Mouse (Mus musculus) hindbrain, embryonic 12.5 days (tissue): Measurements from ENCODE around the gene Zscan22. TPM values are rescaled to one million over a fixed set of nuclear protein-coding genes. Genes with fewer than 3 reads are reported as not detected.
A peak's percentile ranks its signal among the peaks of the same experiment; 100 is the strongest.
"Not testable (repeated sequence)": the region's sequence is repeated elsewhere in the genome, so short reads cannot be mapped to it uniquely, and the experiment has no call there.

ENCODE experiments used
- ATAC-seq: fragments of 200-750 bp; cut with Nextera tagmentation; 2 replicates; pipeline ENCODE4 v1.8.0; 2017; ENCODE audit warnings: moderate TSS enrichment; ENCODE audit not compliant: low FRiP score
- H3K27ac ChIP-seq: fragments of 300-500 bp; sonication (generic); 2 replicates; pipeline ENCODE4 v1.5.1; 2016; ENCODE audit warnings: mild to moderate bottlenecking
- H3K27me3 ChIP-seq: fragments of 300-500 bp; sonication (generic); 2 replicates; pipeline ENCODE4 v1.6.1; 2016; ENCODE audit warnings: mild to moderate bottlenecking
- H3K36me3 ChIP-seq: fragments of 300-500 bp; sonication (generic); 2 replicates; pipeline ENCODE4 v1.6.1; 2016; ENCODE audit warnings: mild to moderate bottlenecking
- H3K4me1 ChIP-seq: fragments of 300-500 bp; sonication (generic); 2 replicates; pipeline ENCODE4 v1.6.1; 2016
- H3K4me2 ChIP-seq: fragments of 300-500 bp; sonication (generic); replicated peaks from 2 replicates; pipeline ENCODE4 v1.6.1; 2016; ENCODE audit warnings: mild to moderate bottlenecking
- H3K4me3 ChIP-seq: fragments of 300-500 bp; sonication (generic); 2 replicates; pipeline ENCODE4 v1.5.1; 2016; ENCODE audit warnings: mild to moderate bottlenecking
- H3K9ac ChIP-seq: fragments of 300-500 bp; sonication (generic); 2 replicates; pipeline ENCODE4 v1.6.1; 2016; ENCODE audit warnings: mild to moderate bottlenecking, moderate library complexity
- H3K9me3 ChIP-seq: fragments of 300-500 bp; sonication (generic); replicated peaks from 2 replicates; pipeline ENCODE4 v1.6.1; 2016; ENCODE audit warnings: mild to moderate bottlenecking
- WGBS: fragments of 180-500 bp; shearing (Covaris S2); methylation state at CpG from one replicate; pipeline ENCODE4 v1.1.7; 2016; 5-methylcytosine and 5-hydroxymethylcytosine counted together
- polyA plus RNA-seq: library from polyadenylated mRNA; unstranded; fragments of >200 nt; fragmentation: Nextera tagmentation; extraction: Ambion mirVana; gene quantifications from 2 replicates; pipeline ENCODE4 v1.2.1, GENCODE M21; 2016

The Zscan22 gene
- polyA plus RNA-seq, 1 experiment from 2014 or later, result 13.0 TPM

DNA sequence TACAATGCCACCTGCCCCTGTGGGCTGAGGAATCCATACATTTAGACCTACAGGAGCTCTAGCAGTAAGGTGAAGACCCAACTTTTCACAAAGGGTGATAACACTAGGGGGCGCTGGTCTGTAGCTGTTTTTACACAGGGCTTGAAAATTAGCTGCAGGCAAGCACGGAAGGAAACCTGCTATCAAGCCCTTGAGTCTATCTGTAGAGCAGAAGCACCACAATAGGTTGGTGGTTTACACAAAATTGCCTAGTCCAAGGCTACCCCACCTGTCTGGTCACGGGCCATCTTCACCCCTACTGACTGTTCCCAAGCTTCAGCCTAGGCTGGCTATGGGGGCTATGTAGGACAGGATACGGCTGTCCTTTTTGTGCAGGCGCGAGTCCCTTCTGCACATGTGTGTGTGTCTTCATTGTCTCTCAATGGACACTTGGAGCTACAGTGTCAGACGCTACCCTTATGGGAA, 11.9 kb downstream of the Zscan22 start:
- H3K9me3 ChIP-seq, result no peaks in the 10 kb centered on the region
- peak; percentile 51 for ATAC-seq
- peak overlapping the region; percentile 54 for H3K4me2 ChIP-seq
- 40% methylated on average over 7 of the region's 7 CpGs for WGBS
- peak overlapping the region; percentile 59; the same call in 1 of the 2 replicates for H3K9ac ChIP-seq
- H3K27ac ChIP-seq, result peak overlapping the region; percentile 89
- peaks cover 35% of the 10 kb centered on the region for H3K36me3 ChIP-seq
- H3K4me1 ChIP-seq, result peaks cover 4% of the 10 kb centered on the region; the same call in 1 of the 2 replicates
- H3K27me3 ChIP-seq, result no peaks in the 10 kb centered on the region
- peak overlapping the region; percentile 42 for H3K4me3 ChIP-seq

DNA sequence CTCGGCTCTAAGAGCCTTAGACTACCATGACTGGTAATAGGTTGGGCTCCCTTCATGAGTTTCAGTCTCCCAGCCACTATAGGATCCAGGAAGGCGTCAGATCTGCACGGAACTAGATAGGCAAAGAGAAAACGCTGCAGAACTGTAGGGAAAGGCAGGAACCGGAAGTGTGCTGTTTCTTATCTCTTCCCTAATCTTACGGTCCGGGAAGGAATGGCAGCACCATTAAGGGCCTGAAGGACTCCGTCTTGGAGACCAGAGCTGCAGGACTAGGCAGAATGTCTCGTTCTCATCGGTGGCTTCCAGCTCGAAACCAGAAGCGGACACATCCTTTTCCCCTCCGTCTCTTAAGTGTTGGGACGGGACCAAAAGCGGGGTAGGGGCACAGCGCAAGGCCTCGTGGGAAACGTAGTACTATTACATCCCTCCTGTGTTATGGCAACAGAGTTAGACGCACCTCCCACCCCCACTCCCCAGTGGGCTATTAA, 12.6 kb downstream of the Zscan22 start:
- H3K9me3 ChIP-seq, result no peaks in the 10 kb centered on the region
- H3K4me3 ChIP-seq, result peak overlapping the region; percentile 42
- H3K27ac ChIP-seq, result peak overlapping the region; percentile 89
- no peaks in the 10 kb centered on the region for H3K27me3 ChIP-seq
- ATAC-seq, result peak; percentile 83
- H3K4me1 ChIP-seq, result peaks cover 4% of the 10 kb centered on the region; the same call in 1 of the 2 replicates
- peaks cover 31% of the 10 kb centered on the region for H3K36me3 ChIP-seq
- peak overlapping the region; percentile 54 for H3K4me2 ChIP-seq
- H3K9ac ChIP-seq, result peak overlapping the region; percentile 59
- 7% methylated on average over 19 of the region's 19 CpGs for WGBS

DNA sequence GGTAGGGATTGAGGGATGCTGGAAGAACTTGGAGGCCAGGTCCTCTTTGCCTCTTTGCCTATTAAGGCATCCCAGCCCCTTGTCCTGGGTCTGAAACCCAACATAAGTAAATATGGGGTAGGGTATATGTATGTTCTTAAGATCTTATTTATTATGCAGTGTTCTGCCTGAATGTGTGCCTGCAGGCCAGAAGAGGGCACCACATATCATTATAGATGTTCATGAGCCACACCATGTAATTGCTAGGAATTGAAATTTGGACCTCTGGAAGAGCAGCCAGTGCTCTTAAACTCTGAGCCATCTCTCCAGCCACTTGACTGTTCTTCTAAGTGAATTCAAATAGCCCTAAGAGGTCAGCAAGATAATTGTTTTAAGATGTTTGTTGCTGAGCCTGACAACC, 15.9 kb downstream of the Zscan22 start:
- peaks cover 5% of the 10 kb centered on the region; the same call in 1 of the 2 replicates for H3K36me3 ChIP-seq
- no peaks in the 10 kb centered on the region for H3K9me3 ChIP-seq
- H3K27ac ChIP-seq, result no peak overlapping the region
- no peaks in the 10 kb centered on the region for H3K27me3 ChIP-seq
- H3K4me3 ChIP-seq, result no peak overlapping the region
- H3K4me2 ChIP-seq, result no peak overlapping the region
- no peak overlapping the region for H3K9ac ChIP-seq
- H3K4me1 ChIP-seq, result peaks cover 4% of the 10 kb centered on the region; the same call in 1 of the 2 replicates
- no peak for ATAC-seq

DNA sequence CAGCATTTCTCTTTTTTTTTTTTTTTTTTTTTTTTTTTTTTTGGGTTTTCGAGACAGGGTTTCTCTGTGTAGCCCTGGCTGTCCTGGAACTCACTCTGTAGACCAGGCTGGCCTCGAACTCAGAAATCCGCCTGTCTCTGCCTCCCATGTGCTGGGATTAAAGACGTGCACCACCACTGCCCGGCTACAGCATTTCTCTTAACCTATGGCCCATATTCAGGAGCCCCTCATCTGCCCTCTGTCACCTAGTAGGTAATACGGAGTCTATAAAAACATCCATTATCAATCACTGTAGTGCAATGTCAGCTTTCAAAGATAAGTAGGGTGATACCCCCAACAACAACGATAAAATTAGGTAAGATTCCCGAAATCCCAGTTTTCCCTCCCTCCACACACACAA, 22.9 kb downstream of the Zscan22 start:
- not testable (repeated sequence) for H3K9ac ChIP-seq, H3K4me3 ChIP-seq, H3K4me1 ChIP-seq, H3K9me3 ChIP-seq, H3K27ac ChIP-seq, ATAC-seq, H3K27me3 ChIP-seq
- 89% methylated on average over 7 of the region's 8 CpGs for WGBS
- peaks cover 24% of the 10 kb centered on the region for H3K36me3 ChIP-seq
- 0 out of 2 replicates have a peak overlapping the region, but pooled peaks have one; percentile 80 for H3K4me2 ChIP-seq

DNA sequence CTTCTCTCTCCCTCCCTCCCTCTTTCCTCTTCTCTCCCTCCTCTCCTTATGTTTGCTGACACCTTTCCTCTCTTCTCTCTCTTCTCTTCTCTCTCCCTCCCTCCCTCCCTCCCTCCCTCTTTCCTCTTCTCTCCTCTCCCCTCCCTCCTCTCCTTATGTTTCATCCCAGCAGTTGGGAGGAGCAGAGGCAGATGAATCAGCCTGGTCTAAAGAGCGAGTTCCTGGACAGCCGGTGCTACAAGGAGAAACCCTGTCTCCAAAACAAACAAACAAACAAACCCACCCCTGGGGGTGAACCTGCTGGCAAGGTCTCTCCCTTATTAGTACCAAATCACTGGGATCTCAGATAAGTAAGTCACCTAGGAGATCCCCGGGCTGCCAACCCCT, 23.7 kb downstream of the Zscan22 start:
- Histone ChIP-seq H3K4me2 (peak overlapping the region; percentile 80), H3K36me3 (peaks cover 32% of the 10 kb centered on the region), H3K9ac (peak overlapping the region; percentile 86), H3K9me3 (no peaks in the 10 kb centered on the region), H3K4me3 (peak overlapping the region; percentile 60), H3K27ac (peak overlapping the region; percentile 93), H3K4me1 (peaks cover 10% of the 10 kb centered on the region), H3K27me3 (peaks cover 11% of the 10 kb centered on the region)
- ATAC-seq, result no peak; the same call in 1 of the 2 replicates
- WGBS, result 2% methylated on average over 3 of the region's 3 CpGs

DNA sequence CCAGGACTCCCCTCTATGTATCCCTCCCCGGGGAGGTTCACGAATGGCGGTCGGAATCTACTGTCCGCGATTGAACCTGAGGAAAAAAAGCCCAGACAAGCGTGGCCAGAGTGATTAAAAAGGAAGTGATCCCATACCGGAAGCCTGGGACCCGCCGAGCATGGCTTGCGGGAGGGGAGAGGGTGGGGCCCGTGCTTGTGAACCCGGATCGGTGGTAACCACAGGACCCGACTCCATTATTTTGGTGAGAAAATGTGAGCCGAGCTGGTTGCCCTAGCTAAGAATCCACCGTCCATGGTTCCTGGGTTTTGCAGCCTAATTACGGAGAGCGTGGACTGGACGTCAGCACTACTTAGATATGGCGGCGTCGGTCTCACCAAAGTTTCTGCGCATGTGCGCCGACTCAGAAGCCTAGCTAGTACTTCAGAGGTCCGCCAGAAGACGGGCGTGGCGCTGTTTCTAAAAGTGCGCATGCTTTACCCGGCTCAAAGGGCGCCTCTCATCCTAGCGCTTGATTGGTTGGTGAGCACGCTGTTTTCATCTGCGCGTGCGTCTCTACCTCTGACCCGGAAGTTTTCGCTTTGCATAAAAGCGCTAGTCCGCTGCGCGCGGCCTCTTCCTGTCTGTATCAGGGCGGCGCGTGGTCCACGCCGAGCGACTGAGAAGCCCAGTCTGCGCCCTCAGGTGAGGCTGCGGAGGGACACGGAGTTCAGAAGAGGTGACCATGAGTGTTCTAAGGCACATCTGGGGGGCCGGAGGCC, 24.3 kb downstream of the Zscan22 start, which contains the start of gene Rps5:
Rps5 (plus strand) TSS at position 586 of the 761 bp plus-strand sequence.
- H3K4me1 ChIP-seq, result peaks cover 10% of the 10 kb centered on the region
- H3K9me3 ChIP-seq, result no peaks in the 10 kb centered on the region
- ATAC-seq, result peak; percentile 98
- WGBS, result under 1% methylated on average over 55 of the region's 55 CpGs
- H3K9ac ChIP-seq, result peak within 1 kb of the TSS; percentile 86
- peak within 1 kb of the TSS; percentile 91 for H3K4me2 ChIP-seq
- peak within 1 kb of the TSS; percentile 93 for H3K27ac ChIP-seq
- peak within 1 kb of the TSS; percentile 60 for H3K4me3 ChIP-seq
- peaks cover 17% of the 10 kb centered on the region for H3K27me3 ChIP-seq
- peaks cover 38% of the 10 kb centered on the region for H3K36me3 ChIP-seq

DNA sequence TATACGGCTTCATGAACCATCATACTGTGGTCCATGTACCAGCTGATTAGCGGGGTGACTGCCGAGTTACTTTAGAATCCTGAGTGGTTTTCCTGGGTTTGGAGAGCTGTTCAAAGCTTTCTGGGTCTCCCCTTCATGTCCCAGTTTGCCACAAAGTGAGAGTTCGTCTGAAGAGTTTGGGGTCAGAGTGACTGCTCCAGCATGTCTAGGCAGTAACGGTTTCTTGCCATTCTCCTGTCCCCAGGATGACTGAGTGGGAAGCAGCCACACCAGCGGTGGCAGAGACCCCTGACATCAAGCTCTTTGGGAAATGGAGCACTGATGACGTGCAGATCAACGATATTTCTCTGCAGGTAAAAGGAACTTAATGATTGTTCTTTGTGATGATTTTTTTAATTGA, 25.1 kb downstream of the Zscan22 start:
- H3K4me3 ChIP-seq, result peak overlapping the region; percentile 60
- 5% methylated on average over 8 of the region's 8 CpGs for WGBS
- no peak for ATAC-seq
- H3K9ac ChIP-seq, result peak overlapping the region; percentile 67
- peaks cover 26% of the 10 kb centered on the region for H3K27me3 ChIP-seq
- H3K4me2 ChIP-seq, result peak overlapping the region; percentile 91
- no peak overlapping the region for H3K27ac ChIP-seq
- H3K9me3 ChIP-seq, result no peaks in the 10 kb centered on the region
- peaks cover 12% of the 10 kb centered on the region for H3K4me1 ChIP-seq
- H3K36me3 ChIP-seq, result peaks cover 42% of the 10 kb centered on the region

DNA sequence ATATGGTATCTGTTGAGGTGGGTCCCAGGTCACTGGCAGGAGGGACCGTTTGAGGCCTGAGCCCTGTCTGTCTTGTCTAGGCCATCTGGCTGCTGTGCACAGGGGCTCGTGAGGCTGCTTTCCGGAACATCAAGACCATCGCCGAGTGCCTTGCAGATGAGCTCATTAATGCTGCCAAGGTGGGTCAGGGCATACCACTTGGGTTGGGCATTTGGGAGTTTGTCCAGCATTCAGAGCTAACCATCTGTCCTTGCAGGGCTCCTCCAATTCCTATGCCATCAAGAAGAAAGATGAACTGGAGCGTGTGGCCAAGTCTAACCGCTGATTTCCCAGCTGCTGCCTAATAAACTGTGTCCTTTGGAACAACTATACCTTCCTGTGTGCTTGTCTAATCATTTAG, 28.7 kb downstream of the Zscan22 start:
- Histone ChIP-seq H3K4me1 (peaks cover 18% of the 10 kb centered on the region), H3K4me2 (no peak overlapping the region), H3K27ac (no peak overlapping the region), H3K9me3 (no peaks in the 10 kb centered on the region), H3K27me3 (peaks cover 39% of the 10 kb centered on the region), H3K4me3 (no peak overlapping the region), H3K36me3 (peaks cover 42% of the 10 kb centered on the region), H3K9ac (no peak overlapping the region)
- ATAC-seq, result no peak
- 87% methylated on average over 7 of the region's 7 CpGs for WGBS

DNA sequence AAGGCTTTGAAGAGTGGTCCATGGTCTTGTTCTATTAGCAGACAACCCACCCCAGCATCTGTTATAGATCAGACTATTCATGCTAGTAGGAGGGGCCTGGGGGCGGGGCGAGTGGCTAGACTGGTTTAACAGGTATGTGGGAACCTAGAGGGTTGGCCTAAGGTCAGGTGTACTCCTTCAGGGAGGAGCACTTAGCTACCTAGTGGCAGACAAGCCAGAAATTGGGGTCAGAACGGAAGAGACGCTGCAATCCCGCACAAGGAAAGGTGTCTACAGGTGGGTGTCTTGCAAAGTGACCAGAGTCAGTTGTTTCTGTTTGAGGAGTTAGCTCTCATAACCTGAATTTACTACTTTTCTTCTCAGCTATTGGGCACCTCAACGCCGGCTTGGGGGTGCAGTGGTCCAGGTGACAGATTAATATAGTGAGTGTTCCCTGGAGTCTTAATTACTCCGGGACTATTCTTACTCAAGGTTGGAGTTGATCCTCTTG, 29.6 kb downstream of the Zscan22 start, which contains the start of gene Rnf225:
Rnf225 (plus strand) TSS at position 226 of the 490 bp plus-strand sequence.
- ATAC-seq, result no peak
- Histone ChIP-seq H3K9ac (peak within 1 kb of the TSS; percentile 61), H3K4me1 (peaks cover 18% of the 10 kb centered on the region), H3K4me3 (peak within 1 kb of the TSS; percentile 26), H3K27me3 (peaks cover 39% of the 10 kb centered on the region), H3K4me2 (peak within 1 kb of the TSS; percentile 50), H3K36me3 (peaks cover 42% of the 10 kb centered on the region), H3K27ac (no peak within 1 kb of the TSS), H3K9me3 (no peaks in the 10 kb centered on the region)
- 22% methylated on average over 8 of the region's 8 CpGs for WGBS

DNA sequence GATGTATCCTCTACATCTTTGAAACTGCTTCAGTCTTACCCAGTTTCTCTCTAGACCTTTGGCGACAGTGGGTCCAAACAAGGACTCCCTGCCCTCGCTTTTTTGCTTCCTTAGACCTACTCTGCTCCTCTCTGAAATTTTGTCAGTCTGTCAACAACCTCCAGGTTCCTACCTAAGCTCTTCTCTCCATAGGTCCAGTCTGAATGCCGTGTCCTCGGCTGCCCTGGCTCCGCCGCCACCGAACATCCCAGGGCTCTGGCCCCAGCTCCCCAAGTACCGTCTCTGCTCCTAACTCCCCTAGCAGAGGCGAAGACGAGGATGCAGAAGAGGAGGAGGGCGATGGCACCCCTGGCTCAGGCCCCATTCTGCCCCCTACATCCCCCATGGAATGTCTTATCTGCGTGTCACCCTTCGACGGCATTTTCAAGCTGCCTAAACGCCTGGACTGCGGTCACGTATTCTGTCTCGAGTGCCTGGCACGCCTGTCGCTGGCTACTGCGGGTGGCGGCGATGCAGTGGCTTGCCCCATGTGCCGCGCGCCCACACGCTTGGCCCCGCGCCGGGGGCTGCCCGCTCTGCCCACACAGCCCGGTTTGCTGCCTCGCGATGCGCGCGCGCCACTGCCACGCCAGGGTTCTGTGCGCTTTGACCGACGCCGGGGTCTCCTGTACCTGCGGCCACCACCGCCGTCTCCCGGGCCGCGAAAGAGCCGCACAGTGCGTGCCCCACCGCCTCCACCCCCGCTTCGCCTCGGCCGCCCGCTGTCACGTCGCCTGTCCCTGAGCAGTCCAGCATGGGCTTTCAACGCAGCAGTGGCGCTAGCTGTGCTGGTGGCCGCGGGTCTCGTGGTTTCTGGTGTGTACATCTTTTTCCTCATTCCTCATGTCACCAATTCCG, 30.3 kb downstream of the Zscan22 start:
- 4% methylated on average over 65 of the region's 65 CpGs for WGBS
- Histone ChIP-seq H3K27me3 (peaks cover 39% of the 10 kb centered on the region), H3K9ac (peak overlapping the region; percentile 61), H3K4me3 (peak overlapping the region; percentile 26), H3K27ac (no peak overlapping the region), H3K4me1 (peaks cover 15% of the 10 kb centered on the region), H3K4me2 (peak overlapping the region; percentile 50), H3K9me3 (no peaks in the 10 kb centered on the region), H3K36me3 (peaks cover 42% of the 10 kb centered on the region)
- ATAC-seq, result peak; percentile 38

DNA sequence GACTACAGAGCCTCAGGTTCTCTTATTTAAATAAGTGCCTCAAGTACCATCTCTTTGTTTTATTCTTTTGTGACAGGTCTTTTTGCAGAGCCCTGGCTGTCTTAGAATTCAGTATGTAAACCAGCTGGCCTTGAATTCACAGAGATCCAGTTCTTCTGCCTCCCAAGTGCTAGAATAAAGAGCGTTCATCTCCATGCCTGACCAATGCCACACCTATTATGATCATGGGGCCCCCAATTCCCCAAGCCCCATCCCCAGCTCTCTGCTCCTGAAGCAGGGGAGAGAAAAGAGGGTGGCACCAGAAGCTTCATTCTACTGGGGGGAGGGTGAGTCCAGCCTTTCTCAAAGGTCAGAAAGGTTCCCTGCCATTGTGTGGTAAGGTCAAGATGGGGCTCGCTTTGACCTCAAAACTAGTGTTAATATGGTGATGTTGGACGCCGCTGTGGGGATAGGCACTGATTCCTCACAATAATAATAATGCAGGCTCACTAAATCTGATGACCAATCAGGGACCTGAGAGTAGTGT, 36.1 kb downstream of the Zscan22 start:
- Histone ChIP-seq H3K27ac (no peak overlapping the region), H3K9me3 (no peaks in the 10 kb centered on the region), H3K27me3 (peaks cover 4% of the 10 kb centered on the region), H3K4me1 (no peaks in the 10 kb centered on the region), H3K4me3 (no peak overlapping the region), H3K36me3 (no peaks in the 10 kb centered on the region), H3K4me2 (no peak overlapping the region), H3K9ac (no peak overlapping the region)
- 59% methylated on average over 4 of the region's 4 CpGs for WGBS
- no peak for ATAC-seq
